Mouse (Mus musculus): ENCODE data around the gene Actr3. TPM values are rescaled to one million over a fixed set of nuclear protein-coding genes. Genes with fewer than 3 reads are reported as not detected.
A peak's percentile ranks its signal among the peaks of the same experiment; 100 is the strongest.

Actr3 gene
- polyA plus RNA-seq, 1 experiment from 2014 or later: 227 TPM

GRCm38 (mm10) chr1:125431286-125431685 is 4.2 kb downstream of the Actr3 start:
- no peak for TF ChIP-seq CTCF (IDR thresholded peaks at IDR 0.05; ENCODE audit: low read depth)
- no peak overlapping the region for H3K9ac ChIP-seq (ENCODE audit: low read depth, low read length)
- H3K4me3 ChIP-seq (replicated peaks; ENCODE audit: low read depth, low read length): no peak overlapping the region
- no peak overlapping the region for H3K4me2 ChIP-seq (ENCODE audit: low read length)
- DNase-seq (ENCODE audit: low spot score) (no peak), ATAC-seq (replicated peaks; ENCODE audit: low FRiP score, low read depth) (no peak)
- H3K27me3 ChIP-seq (ENCODE audit: insufficient read depth, low read length): no peaks in the 10 kb centered on the region
- no peaks in the 10 kb centered on the region for H3K9me3 ChIP-seq (replicated peaks; ENCODE audit: low read length)
- H3K27ac ChIP-seq: no peak overlapping the region
- H3K4me1 ChIP-seq (replicated peaks; ENCODE audit: insufficient read depth, low read length): 0 out of 2 replicates have a peak, but pooled peaks cover 16% of the 10 kb centered on the region
- no peaks in the 10 kb centered on the region for H3K36me3 ChIP-seq (ENCODE audit: insufficient read depth, low read length)
- 75% methylated on average over 4 of the region's 4 CpGs for WGBS

GRCm38 (mm10) chr1:125430737-125431136 is 4.8 kb downstream of the Actr3 start:
- no peak overlapping the region for H3K27ac ChIP-seq
- H3K9ac ChIP-seq (ENCODE audit: low read depth, low read length): no peak overlapping the region
- ATAC-seq (replicated peaks; ENCODE audit: low FRiP score, low read depth): no peak
- H3K4me2 ChIP-seq (ENCODE audit: low read length): no peak overlapping the region
- no peaks in the 10 kb centered on the region for H3K27me3 ChIP-seq (ENCODE audit: insufficient read depth, low read length)
- no peak for TF ChIP-seq CTCF (IDR thresholded peaks at IDR 0.05; ENCODE audit: low read depth)
- no peaks in the 10 kb centered on the region for H3K9me3 ChIP-seq (replicated peaks; ENCODE audit: low read length)
- DNase-seq (ENCODE audit: low spot score): no peak
- H3K4me1 ChIP-seq (replicated peaks; ENCODE audit: insufficient read depth, low read length): 0 out of 2 replicates have a peak, but pooled peaks cover 17% of the 10 kb centered on the region
- 44% methylated on average over 7 of the region's 7 CpGs for WGBS
- no peak overlapping the region for H3K4me3 ChIP-seq (replicated peaks; ENCODE audit: low read depth, low read length)
- no peaks in the 10 kb centered on the region for H3K36me3 ChIP-seq (ENCODE audit: insufficient read depth, low read length)

DNA sequence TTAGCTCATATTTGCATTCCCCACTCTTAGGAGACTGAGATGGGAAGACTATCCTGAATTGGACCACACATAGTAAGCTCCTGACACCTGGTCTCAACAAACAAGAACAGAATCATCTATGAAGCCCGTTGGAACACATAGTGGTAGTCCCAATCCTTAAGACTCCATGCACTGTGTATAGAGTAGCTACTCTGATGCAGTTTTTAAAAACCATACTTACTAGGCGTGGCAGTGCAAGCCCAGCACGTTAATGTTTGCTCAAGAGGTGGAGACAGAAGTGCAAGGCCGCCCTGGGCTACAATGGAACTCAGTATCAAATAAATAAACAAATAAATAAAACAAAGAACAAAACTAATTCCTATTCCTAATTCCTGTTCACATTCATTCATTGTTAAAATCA is 5.5 kb downstream of the Actr3 start:
- Histone ChIP-seq H3K9ac (ENCODE audit: low read depth, low read length) (no peak overlapping the region), H3K4me2 (ENCODE audit: low read length) (no peak overlapping the region), H3K27ac (no peak overlapping the region), H3K4me3 (replicated peaks; ENCODE audit: low read depth, low read length) (no peak overlapping the region), H3K36me3 (ENCODE audit: insufficient read depth, low read length) (no peaks in the 10 kb centered on the region), H3K4me1 (replicated peaks; ENCODE audit: insufficient read depth, low read length) (0 out of 2 replicates have a peak, but pooled peaks cover 17% of the 10 kb centered on the region), H3K9me3 (replicated peaks; ENCODE audit: low read length) (no peaks in the 10 kb centered on the region), H3K27me3 (ENCODE audit: insufficient read depth, low read length) (no peaks in the 10 kb centered on the region)
- ATAC-seq (replicated peaks; ENCODE audit: low FRiP score, low read depth) (no peak), DNase-seq (ENCODE audit: low spot score) (no peak)
- TF ChIP-seq CTCF (IDR thresholded peaks at IDR 0.05; ENCODE audit: low read depth): no peak
- 76% methylated on average over 4 of the region's 4 CpGs for WGBS

- no peak overlapping the region for H3K4me2 ChIP-seq (ENCODE audit: low read length)
- ATAC-seq (replicated peaks; ENCODE audit: low FRiP score, low read depth) (no peak), DNase-seq (ENCODE audit: low spot score) (peak; percentile 15)
- no peaks in the 10 kb centered on the region for H3K36me3 ChIP-seq (ENCODE audit: insufficient read depth, low read length)
- H3K27ac ChIP-seq: no peak overlapping the region
- H3K27me3 ChIP-seq (ENCODE audit: insufficient read depth, low read length): no peaks in the 10 kb centered on the region
- no peaks in the 10 kb centered on the region for H3K9me3 ChIP-seq (replicated peaks; ENCODE audit: low read length)
- TF ChIP-seq CTCF (IDR thresholded peaks at IDR 0.05; ENCODE audit: low read depth): no peak
- 39% methylated on average over 2 of the region's 2 CpGs for WGBS
- 0 out of 2 replicates have a peak, but pooled peaks cover 17% of the 10 kb centered on the region for H3K4me1 ChIP-seq (replicated peaks; ENCODE audit: insufficient read depth, low read length)
- H3K4me3 ChIP-seq (replicated peaks; ENCODE audit: low read depth, low read length): no peak overlapping the region
- no peak overlapping the region for H3K9ac ChIP-seq (ENCODE audit: low read depth, low read length)
Measured at GRCm38 (mm10) chr1:125428315-125428714, 7.2 kb downstream of the Actr3 start.

- no peak for DNase-seq (ENCODE audit: low spot score)
- no peak for ATAC-seq (replicated peaks; ENCODE audit: low FRiP score, low read depth)
- H3K27me3 ChIP-seq (ENCODE audit: insufficient read depth, low read length): no peaks in the 10 kb centered on the region
- H3K4me1 ChIP-seq (replicated peaks; ENCODE audit: insufficient read depth, low read length): 0 out of 2 replicates have a peak, but pooled peaks cover 8% of the 10 kb centered on the region
- H3K9ac ChIP-seq (ENCODE audit: low read depth, low read length): no peak overlapping the region
- no peak for TF ChIP-seq CTCF (IDR thresholded peaks at IDR 0.05; ENCODE audit: low read depth)
- no peak overlapping the region for H3K4me2 ChIP-seq (ENCODE audit: low read length)
- H3K27ac ChIP-seq: no peak overlapping the region
- H3K4me3 ChIP-seq (replicated peaks; ENCODE audit: low read depth, low read length): no peak overlapping the region
- 73% methylated on average over 2 of the region's 2 CpGs for WGBS
- no peaks in the 10 kb centered on the region for H3K36me3 ChIP-seq (ENCODE audit: insufficient read depth, low read length)
- no peaks in the 10 kb centered on the region for H3K9me3 ChIP-seq (replicated peaks; ENCODE audit: low read length)
Measured at GRCm38 (mm10) chr1:125426387-125427045, 9.0 kb downstream of the Actr3 start.

DNA sequence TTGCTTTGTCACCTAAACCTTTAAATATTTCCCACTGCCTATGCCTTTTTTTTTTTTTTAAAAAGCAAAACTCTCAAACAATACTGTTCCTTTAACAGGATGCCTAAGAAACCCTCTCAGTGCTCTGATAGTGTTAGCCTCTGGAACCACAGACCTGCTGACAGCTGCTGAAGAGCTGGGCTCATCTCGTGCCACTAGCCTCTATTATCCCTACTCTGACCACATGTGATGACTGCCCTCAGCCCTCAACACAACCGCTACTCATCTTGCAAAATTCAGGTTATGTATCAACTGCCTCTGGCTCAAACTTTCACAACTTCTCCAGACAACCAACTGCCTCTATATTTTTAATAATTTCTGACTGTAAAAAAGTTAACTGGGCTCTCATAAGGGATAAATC is 15.6 kb downstream of the Actr3 start:
- Histone ChIP-seq H3K9ac (ENCODE audit: low read depth, low read length) (no peak overlapping the region), H3K9me3 (replicated peaks; ENCODE audit: low read length) (no peaks in the 10 kb centered on the region), H3K27ac (no peak overlapping the region), H3K4me3 (replicated peaks; ENCODE audit: low read depth, low read length) (no peak overlapping the region), H3K4me2 (ENCODE audit: low read length) (no peak overlapping the region), H3K4me1 (replicated peaks; ENCODE audit: insufficient read depth, low read length) (0 out of 2 replicates have a peak, but pooled peaks cover 2% of the 10 kb centered on the region), H3K36me3 (ENCODE audit: insufficient read depth, low read length) (peaks cover 8% of the 10 kb centered on the region; the same call in 1 of the 2 replicates), H3K27me3 (ENCODE audit: insufficient read depth, low read length) (no peaks in the 10 kb centered on the region)
- no peak for TF ChIP-seq CTCF (IDR thresholded peaks at IDR 0.05; ENCODE audit: low read depth)
- ATAC-seq (replicated peaks; ENCODE audit: low FRiP score, low read depth): no peak
- WGBS: 66% methylated on average over 2 of the region's 2 CpGs
- no peak for DNase-seq (ENCODE audit: low spot score)
